Mouse (Mus musculus): ENCODE measurements around the gene Gprc6a. TPM values are rescaled to one million over a fixed set of nuclear protein-coding genes. Genes with fewer than 3 reads are reported as not detected.
A peak's percentile ranks its signal among the peaks of the same experiment; 100 is the strongest.

Gene Gprc6a
- not detected for total RNA-seq (2021)

GRCm38 (mm10) chr10:51631411-51632136, at the start of gene Gprc6a:
TSS of gene Gprc6a (minus strand) at chr10:51631461.
- DNase-seq: no peak

- no peak for DNase-seq
Measured at GRCm38 (mm10) chr10:51678251-51678639, 47.0 kb upstream of the Gprc6a start.

- no peak for DNase-seq
Measured at GRCm38 (mm10) chr10:51677548-51678250, 46.4 kb upstream of the Gprc6a start, which contains the start of gene Rfx6. TSS of gene Rfx6 (plus strand) at chr10:51677756.

- DNase-seq: no peak
Measured at GRCm38 (mm10) chr10:51672082-51672779, 41.0 kb upstream of the Gprc6a start.

- DNase-seq: no peak
Measured at GRCm38 (mm10) chr10:51671583-51671982, 40.3 kb upstream of the Gprc6a start.

GRCm38 (mm10) chr10:51669334-51669733, 38.1 kb upstream of the Gprc6a start:
- no peak for DNase-seq

- DNase-seq: no peak
Measured at GRCm38 (mm10) chr10:51657324-51657723, 26.1 kb upstream of the Gprc6a start.

- DNase-seq: no peak
Measured at GRCm38 (mm10) chr10:51649506-51650221, 18.4 kb upstream of the Gprc6a start.

- DNase-seq: no peak
Measured at GRCm38 (mm10) chr10:51621193-51621592, 10.1 kb downstream of the Gprc6a start.

GRCm38 (mm10) chr10:51620126-51620525, 11.1 kb downstream of the Gprc6a start:
- DNase-seq: no peak

- no peak for DNase-seq
Measured at GRCm38 (mm10) chr10:51618538-51618937, 12.7 kb downstream of the Gprc6a start.

- DNase-seq: peak in 1 of 2 experiments; percentile 3
Measured at GRCm38 (mm10) chr10:51614826-51615590, 16.3 kb downstream of the Gprc6a start.

- DNase-seq: no peak
Measured at GRCm38 (mm10) chr10:51613421-51613820, 17.8 kb downstream of the Gprc6a start.

GRCm38 (mm10) chr10:51611969-51612682, 19.1 kb downstream of the Gprc6a start:
- no peak for DNase-seq

GRCm38 (mm10) chr10:51609741-51610425, 21.4 kb downstream of the Gprc6a start:
- no peak for DNase-seq

- no peak for DNase-seq
Measured at GRCm38 (mm10) chr10:51596928-51597635, 34.2 kb downstream of the Gprc6a start.

GRCm38 (mm10) chr10:51595001-51595931, 36.0 kb downstream of the Gprc6a start:
- no peak for DNase-seq

- DNase-seq: no peak
Measured at GRCm38 (mm10) chr10:51591574-51591973, 39.7 kb downstream of the Gprc6a start.

- DNase-seq: no peak
Measured at GRCm38 (mm10) chr10:51590139-51590574, 41.1 kb downstream of the Gprc6a start, which contains the start of gene Fam162b. TSS of gene Fam162b (minus strand) at chr10:51590517.

Data from layer of hippocampus, postnatal 36 days (tissue).